Mouse (Mus musculus) ES-Bruce4 (cell line): ENCODE measurements around the gene Amz1.

Experiments used
- CTCF ChIP-seq: IDR thresholded peaks from one replicate; pipeline ENCODE4 v1.8.1; 2011; ENCODE audit warnings: low read depth, low read length
- EP300 ChIP-seq: IDR thresholded peaks from 2 replicates; pipeline ENCODE4 v1.6.1; 2011; ENCODE audit warnings: low read depth, low read length; ENCODE audit not compliant: insufficient read depth
- POLR2A ChIP-seq: IDR thresholded peaks from one replicate; pipeline ENCODE4 v1.8.1; 2011; ENCODE audit warnings: low read length; ENCODE audit not compliant: insufficient read depth

DNA sequence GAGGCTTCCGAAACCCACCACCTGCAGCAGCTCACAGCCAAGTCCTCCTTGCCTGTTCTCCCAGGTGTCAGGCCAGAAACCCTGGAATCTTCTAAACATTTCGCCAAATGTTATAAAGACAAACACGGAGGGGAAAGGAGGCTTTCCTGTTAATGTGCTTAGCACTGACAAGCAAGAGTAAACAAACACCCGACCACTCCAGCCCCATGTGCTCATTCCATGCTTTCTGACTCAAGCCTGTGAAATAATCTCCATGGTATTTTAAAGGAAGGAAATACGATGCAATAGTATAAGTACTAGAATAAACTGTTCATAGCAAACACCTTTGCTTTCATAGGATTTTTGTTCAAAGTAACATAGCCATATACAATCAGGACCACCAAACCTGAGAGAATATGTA lies 68.3 kb downstream of the Amz1 start:
- TF ChIP-seq POLR2A (no peak), CTCF (no peak), EP300 (no peak)
